Mouse (Mus musculus): ENCODE data around the gene Ptprn. TPM values are rescaled to one million over a fixed set of nuclear protein-coding genes. Genes with fewer than 3 reads are reported as not detected.

Ptprn gene
- 1.1 and 1.4 TPM in 2 replicates for polyA plus RNA-seq (2012)

DNA sequence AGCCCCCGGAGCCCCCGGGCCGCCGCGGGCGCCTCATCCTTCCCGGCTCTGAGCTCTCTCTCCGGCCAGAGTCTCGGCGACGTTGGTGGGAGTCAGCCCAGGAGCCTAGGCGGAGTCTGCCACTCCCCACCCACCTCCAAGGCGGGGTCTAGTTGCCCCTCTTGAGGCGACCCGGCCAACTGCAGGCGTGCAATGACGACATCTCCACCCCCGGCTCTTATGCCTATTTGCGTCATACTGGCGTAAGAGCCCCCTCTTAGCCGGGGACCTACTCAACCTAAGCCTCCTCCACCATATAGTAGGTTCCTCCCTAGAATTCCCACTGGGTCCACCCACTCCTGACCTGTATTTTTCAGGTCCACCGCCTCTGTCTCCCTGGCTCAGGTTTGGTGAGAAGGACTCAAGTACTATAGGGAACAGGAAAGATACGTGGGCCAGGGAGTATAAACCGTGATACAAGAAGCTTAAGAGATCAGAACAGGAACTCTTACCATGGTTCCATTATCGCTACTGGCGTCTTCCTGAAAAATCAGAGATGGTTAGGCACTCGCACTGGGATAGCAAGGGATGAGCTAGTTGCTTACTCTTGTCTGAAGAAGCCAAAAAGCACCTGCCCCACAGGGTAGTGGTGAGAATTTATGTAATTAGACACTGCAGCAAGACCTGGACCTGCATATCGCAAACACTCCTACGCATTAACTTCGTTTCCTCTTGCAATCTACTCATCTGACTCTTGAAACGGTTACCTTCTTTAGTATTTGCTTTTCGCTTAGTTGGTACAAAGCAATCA is at the start of gene Ptprn:
Gene Ptprn, minus strand, starts transcription at position 412 of the 790 bp plus-strand sequence.
- no peak for TF ChIP-seq GATA1 (IDR thresholded peaks at IDR 0.05; ENCODE audit: low read length)

DNA sequence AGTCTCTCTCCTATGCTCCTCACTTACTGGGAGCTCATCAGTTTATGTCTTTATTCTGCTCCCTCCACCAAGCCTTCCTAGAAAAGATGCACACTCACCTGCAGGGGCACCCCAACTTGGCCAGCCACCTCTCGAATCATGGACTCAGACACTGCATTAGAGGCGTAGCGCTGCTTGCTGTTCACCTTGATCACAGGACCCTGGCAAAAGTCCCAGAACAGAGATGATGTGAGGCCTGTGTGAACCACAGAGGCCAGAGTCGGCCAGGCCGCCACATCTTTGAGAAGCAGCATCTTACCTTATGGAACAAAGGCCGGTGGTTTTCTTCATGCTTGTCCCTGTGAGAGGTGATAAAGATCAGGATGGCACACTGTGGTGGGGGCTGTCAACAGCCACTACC is 47.4 kb upstream of the Ptprn start:
- no peak for TF ChIP-seq GATA1 (IDR thresholded peaks at IDR 0.05; ENCODE audit: low read length)

DNA sequence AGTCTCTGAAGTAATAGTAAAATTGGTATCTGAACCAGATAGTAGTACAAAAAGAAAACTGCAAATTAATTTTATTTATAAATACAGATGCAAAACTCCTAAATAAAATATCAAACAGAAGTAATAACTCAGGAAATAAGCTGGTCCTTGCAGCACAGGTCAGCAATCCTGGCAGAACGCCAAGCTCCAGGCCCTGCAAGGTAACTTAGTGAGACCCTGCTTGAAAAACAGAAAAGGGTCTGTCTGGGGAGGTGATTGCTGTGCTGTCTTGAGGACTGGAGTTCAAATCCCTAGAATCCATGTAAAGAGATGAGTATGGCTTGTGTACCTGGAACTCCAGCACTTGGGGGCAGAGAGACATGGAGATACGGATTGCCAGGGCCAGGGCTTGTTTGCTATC is 40.4 kb upstream of the Ptprn start:
- TF ChIP-seq GATA1 (IDR thresholded peaks at IDR 0.05; ENCODE audit: low read length) = no peak

DNA sequence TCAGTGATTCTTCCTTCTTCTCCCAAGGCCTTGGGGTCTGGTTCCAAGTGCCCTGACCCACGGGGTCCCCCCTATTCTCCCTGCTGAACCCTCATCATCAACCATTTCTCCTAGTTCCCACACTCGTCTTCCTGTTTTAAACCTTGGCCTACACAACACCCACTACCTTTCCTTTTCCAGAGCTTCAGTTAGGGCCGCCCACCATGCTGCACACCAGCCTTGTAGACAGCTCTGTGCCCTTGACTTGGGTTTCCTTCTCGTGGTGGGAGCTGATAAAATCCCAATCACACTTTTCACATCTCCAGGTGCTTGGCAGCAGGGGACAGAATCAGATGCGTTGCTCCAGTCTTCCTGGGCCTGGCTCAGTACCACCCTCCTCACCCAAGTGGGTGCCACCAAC is 30.0 kb upstream of the Ptprn start:
- TF ChIP-seq GATA1 (IDR thresholded peaks at IDR 0.05; ENCODE audit: low read length) = no peak

DNA sequence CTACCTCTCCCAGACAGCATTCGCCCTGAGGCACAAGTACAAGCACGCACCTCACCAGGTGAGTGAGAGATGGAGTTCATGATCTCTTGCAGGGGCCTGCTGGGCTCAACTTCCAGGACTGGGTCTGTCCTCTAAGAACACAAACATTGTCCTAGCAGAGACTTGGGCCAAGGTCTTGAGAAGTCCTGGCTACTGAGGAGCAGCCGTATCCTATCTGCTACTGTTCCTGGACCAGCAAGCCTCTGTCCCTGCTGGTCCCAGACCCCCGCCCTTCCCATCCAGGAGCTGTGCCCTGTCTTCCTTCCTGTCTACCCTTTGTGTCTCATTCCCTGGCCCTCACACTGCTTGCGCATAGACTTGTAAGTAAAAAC is 29.0 kb upstream of the Ptprn start:
- no peak for TF ChIP-seq GATA1 (IDR thresholded peaks at IDR 0.05; ENCODE audit: low read length)

DNA sequence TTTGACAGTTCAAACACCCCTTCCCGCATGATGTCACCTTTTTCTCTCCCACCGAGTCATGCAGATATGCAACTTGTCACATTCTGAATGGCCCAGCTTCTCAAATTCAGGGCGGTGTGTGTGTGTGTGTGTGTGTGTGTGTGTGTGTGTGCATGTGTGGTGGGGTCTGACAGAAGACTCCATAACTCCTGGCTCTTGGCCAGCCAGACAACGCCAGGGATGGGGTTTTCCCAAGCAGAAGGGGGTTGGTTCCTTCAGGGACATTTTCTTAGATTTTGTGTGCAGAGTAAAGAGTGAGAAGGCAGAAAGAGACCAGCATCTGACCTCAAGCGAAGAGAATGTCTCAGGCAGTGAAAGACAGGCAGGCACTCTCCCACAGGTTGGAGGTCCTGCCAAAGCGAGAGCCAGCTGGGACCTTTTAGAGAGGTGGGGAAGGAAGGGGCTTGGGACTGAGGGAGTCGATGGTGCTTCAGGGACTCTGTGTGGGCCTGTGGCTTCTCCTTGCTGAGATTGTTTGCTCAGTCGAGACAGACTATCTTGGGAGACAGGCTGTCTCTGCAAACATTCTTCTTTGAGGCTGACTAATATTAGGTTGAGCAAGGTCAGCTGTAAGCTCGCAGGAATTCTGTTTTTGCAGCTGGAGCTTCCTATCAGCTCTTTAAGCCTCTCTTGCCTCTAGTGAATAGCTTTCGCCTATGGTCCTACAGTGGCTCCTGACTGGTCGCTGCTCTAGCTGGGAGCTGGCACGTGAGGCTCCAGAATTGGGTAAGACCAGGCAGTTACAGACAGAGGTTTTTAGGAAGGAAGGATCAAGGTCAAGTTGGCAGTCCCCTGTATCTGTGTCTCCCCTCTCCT is 28.4 kb upstream of the Ptprn start:
- no peak for TF ChIP-seq GATA1 (IDR thresholded peaks at IDR 0.05; ENCODE audit: low read length)

DNA sequence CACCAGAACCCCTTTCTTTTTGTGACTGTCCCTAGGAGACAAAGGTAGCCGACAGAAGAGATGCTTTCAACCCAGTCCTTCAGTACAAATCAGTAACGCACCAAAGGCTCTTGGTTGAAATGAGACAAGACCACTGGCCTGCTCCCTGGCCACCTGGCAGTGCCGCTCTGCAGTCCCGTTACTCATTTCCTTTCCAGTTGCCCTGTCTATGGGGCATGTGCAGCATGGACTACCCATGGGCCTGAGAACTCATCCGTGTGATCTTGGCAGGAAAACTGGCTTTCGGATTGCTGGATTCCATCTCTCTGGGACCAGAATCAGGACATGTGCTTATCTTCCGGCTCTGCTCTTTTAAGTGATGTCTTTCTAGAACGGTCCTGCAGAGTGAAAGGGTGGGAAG is 27.0 kb upstream of the Ptprn start:
- TF ChIP-seq GATA1 (IDR thresholded peaks at IDR 0.05; ENCODE audit: low read length) = no peak

DNA sequence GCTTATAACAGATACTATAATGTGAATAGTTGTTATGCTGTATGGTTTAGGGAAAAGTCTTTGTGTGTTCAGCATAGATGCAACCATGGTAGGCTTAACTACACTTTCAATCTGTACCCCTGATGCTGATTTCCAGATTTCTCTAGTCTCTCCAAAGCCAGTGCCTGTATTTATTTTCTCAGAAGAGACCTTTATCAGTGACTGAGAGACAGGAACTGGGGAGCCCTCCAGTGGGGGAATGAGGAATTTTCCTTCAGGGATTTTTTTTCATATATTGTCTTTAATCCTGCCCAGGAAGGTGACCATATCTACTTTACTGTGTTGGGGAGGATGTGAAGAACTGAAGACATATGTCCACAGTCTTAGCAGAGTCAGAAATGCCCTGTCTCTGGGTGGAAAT is 26.3 kb upstream of the Ptprn start:
- TF ChIP-seq GATA1 (IDR thresholded peaks at IDR 0.05; ENCODE audit: low read length) = no peak

DNA sequence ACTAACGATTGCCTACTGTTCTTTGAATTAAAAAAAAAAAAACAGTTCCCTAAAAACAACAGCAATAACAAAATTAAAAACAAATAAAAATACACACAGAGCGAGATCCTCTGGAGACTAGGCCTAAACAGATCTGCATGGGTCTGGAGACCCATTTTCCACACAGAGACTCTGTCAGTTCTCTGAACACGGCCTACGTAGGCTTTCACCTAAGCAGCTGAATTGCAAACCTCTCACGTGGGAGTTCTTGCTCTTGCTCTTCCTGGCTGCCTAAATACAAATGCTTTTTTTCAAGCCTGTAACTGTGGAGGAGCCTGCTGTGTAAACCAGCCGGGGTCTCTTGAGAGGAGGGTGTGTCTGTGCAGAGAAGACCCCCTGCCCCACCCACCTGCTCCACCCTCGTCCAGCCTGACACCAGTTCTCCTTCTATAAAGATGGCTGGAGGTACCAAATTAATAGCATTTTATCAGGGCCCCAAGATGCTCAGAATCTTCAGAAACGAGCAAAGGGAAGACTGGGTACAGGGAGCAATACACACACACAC is 25.7 kb upstream of the Ptprn start:
- no peak for TF ChIP-seq GATA1 (IDR thresholded peaks at IDR 0.05; ENCODE audit: low read length)

- TF ChIP-seq GATA1 (IDR thresholded peaks at IDR 0.05; ENCODE audit: low read length) = no peak
Measured at GRCm38 (mm10) chr1:75289376-75289775, 25.1 kb upstream of the Ptprn start.

GRCm38 (mm10) chr1:75284911-75285310 is 20.6 kb upstream of the Ptprn start:
- TF ChIP-seq GATA1 (IDR thresholded peaks at IDR 0.05; ENCODE audit: low read length) = no peak

DNA sequence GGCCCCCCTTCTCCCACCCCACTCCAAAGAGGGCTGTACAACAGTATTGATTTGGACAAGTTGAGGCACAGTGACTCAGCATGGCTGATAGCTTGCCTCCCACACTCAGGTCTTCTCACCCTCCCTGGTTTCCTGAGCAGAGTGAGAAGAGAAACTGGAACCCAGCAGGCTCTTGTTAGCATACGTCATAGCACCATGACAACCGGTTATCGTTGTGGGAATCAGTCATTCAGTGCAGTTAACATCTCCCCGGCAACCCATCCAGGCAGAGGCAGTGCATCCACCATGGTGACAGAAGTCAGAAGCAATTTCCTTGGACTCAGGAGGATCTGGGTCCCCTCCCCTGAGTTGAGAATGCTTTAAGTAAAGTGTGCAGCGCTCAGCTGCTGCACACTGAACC is 18.7 kb upstream of the Ptprn start:
- no peak for TF ChIP-seq GATA1 (IDR thresholded peaks at IDR 0.05; ENCODE audit: low read length)

- no peak for TF ChIP-seq GATA1 (IDR thresholded peaks at IDR 0.05; ENCODE audit: low read length)
Measured at GRCm38 (mm10) chr1:75278228-75278627, 13.9 kb upstream of the Ptprn start, which contains the start of gene Resp18. Gene Resp18, minus strand, starts transcription at chr1:75278415.

DNA sequence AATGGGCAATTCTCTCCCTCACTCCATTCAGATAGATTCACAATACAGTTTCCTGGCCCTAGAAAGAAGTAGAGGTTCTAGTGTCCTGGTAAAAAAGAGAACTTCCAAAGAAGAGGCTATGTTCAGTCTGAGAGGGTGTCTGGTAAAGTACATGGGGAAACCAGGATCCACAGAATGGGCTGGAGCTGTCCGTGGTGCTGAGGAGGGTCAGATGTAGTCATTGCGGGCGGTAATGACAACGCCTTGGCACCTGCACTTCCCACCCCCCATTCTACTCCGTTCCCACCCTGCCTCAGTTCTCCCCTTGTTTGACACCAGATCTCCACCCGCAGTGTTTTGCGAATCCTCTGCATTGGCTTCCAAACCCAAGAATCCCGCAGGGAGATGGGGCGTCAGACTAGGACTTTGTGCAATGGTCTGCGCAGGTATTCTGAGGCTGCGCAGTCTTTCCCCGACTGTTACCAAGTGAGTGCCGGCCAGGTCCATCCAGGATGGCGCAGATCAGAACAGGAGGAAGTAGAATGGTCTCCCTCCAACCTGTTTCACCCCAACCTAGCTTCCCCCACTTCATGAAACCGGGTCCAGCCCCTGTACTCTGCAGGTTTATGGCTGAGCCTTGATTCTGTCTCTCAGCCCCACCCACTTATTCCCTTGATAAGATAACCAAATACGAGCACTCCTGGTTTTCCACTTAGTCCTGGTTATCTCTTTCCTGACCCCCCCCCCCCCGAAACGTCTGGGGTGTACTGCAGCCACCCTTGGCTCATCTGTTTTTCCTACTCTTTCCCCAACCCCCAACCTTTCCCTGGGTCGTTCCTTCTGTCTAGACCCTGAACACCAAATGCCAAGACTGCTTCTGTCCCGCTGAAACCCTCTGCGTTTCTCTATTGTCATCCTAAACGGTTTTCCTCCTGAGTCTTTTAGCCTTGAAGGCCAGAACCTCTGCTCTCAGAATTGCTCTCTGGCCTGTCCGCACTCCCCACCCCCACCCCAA is 13.2 kb upstream of the Ptprn start:
- TF ChIP-seq GATA1 (IDR thresholded peaks at IDR 0.05; ENCODE audit: low read length) = no peak
